Mouse (Mus musculus): ENCODE measurements at regions not wholly inside any gene's neighbourhood (a gene's known extent, or its start where the extent isn't known, plus 50 kb on each side); places are given as distances from the start of the nearest gene placed in this dataset.
"Not testable (repeated sequence)": the region's sequence is repeated elsewhere in the genome, so short reads cannot be mapped to it uniquely, and the experiment has no call there.

DNA sequence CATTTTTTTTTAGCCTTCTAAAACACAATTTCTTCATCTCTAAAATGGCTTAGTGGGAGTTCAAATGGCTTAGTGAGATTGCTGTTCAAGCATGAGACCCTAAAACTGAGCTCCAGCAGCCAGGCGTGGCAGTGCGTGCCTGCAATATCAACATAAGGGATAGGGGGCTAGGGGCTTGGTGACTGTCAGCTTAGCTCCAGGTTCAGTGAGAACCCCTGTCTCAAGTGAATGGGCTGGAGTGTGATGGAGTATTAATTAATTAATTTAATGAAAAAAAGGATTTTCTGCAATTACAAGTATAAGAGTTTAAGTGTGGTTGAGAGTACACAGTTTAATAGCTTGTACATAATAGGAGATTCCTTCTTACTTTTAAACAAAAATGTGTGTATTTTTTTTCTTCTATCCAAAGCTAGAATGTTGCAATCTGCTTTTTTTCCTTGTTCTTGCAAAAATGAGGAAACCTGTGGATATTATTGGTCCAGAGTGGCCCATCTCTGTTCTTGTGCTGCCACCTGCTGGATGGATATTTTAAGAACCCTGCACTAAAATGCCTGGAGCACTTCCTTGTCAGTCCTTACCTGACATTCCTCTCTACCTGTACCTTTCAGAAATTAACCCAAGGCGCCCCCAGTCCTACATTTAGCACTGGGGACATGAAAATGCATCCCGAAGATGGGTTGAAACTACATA, 54.0 kb upstream of the Usp47 start:
- DNase-seq: peak in 1 of 2 experiments; percentile 45

DNA sequence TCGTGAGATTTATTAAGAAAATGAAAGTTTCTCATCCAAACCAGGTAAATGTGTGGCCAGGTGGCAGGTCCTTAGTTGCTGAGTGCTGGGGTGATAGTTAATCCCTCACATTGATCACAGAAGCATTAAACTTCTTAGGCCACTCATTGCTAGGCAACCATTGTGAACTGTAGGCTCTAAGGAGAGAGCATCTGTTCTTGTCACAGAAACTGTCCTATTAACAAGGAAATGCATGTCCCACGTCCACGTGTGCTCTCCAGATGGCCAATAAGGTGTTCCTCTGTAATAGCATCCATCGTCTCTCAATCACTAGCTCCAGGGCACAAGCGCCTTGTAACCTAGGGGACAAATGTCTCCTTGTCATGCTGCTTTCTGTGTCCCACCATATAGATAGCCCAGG, 55.0 kb upstream of the Usp47 start:
- DNase-seq: no peak

DNA sequence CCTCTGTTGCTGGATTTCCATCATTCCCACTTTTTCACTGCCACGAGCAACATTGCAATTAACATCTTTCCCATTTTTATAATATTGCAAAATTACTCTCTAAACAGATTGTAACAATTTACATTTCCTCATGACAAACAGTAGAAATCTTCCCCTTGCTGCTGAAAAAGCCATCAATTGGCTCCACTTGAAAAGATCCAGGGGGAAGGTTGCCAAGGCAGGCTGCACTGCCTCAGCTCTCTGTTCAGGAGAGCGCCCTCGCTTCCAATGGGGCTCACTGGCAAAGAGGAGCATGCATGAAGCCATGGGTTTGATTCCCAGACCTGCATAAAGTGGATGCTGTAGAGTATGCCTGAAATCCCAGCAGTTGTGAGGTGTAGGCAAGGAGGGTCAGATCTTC, 56.6 kb upstream of the Usp47 start:
- no peak for DNase-seq

DNA sequence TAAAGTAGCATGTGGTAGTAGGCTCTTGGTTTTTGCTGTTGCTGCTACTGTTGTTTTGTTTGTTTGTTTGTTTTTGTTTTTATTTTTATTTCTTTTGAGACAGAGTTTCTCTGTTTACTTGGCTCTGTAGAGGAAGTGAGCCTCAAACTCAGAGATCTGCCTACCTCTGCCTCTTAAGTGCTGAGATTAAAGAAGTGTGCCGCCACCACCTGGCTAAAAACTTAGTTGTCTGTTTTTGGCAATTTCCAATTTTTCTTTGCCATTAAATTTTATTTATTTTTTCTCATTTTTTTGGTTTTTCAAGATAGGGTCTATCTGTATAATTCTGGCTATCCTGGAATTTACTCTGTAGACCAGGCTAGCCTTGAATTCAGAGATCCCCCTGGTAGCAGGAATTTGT, 59.3 kb upstream of the Usp47 start:
- DNase-seq: no peak

DNA sequence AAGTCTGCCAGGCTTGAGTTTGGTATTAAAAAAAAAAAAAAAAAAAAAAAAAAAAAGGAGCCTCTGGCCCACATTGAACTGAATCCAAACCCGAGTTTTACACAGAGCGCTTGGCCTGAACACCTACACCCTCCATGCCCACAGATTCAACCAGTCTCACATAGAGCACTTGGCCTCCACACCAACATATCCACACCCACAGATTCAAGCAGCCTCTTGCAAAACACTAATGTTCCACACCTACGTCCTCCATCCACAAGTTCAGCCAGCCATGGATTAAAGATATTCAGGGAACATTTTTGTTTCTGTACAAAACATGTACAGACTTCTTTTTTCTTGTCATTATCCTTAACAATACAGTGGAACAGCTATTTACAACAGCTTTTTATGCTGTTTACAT, 63.3 kb upstream of the Usp47 start:
- DNase-seq: no peak

DNA sequence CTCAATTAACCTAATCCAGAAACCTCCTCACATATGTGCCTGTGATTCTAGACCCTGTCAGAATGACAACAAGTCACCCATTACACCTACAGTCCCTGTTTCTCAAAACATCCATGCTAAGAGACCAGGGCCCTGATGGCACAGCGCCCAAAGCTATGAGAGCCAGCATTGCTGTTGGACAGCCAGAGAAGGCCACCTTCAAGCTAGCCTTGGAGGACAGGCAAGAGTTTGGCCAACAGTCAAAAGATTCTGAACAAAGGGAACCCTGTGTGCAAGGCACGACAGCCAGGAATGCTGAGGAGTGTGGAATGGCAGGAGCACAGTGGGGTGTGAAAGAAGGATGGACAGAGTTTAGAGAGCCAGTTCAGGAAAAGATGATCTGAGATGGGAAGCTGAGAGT, 66.6 kb upstream of the Usp47 start:
- DNase-seq: no peak

DNA sequence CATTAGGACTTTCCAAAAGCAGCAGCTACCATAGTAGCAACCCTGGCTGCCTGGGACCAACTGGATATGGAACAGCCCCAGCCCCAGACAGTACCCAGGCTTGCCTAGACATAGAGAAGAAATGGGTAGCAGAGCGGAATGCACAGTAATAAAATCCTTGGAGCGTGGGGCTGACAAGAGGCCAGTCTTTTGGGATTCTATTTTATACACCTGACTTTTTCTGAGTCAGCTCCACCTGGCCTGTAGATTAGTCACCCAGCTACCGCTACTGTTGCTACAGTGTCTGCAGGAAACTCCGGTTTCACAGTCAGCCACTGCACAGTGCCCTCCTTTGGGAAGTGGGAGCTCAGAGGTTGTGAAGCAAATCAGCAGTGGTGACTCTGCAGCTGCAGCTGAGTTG, 83.7 kb upstream of the Usp47 start:
- DNase-seq: no peak

DNA sequence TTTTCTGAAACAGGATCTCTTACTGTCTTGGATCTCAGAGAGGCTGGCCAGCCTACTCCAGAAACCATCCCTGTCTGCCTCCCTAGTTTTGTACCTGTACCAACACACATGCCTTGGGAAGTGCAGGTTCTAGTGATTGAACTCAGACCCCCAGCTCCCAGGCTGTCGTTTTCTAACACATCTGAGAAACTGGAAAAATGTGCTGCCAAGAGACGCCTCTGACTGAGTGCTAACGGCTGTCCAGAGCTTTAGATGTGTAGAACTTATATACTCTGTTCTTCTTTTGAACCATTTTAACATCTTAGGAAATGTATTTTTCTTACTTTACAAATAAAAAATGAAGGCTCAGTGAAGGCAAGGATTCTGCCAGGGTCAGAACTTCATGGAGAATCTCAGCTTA, 85.8 kb upstream of the Usp47 start:
- no peak for DNase-seq

DNA sequence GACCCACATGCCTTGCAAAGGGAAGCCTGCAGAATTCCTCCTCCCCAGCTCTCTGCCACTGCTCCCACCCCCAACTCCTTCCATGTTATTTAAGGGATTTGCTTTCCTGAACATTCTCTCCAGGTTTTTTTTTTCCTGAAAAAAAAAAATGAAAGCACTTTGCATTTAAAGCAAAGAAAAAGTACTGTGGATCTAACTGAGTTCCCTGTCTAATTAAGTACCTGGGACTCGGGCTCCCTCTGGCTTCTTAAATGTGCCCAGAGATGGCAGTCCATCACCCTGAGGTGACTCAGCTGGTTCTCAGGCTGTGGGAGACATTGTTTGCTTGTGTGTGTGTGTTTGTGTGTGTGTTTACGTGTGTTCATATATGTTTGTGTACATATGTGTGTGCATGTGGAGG, 86.2 kb upstream of the Usp47 start:
- DNase-seq: no peak

DNA sequence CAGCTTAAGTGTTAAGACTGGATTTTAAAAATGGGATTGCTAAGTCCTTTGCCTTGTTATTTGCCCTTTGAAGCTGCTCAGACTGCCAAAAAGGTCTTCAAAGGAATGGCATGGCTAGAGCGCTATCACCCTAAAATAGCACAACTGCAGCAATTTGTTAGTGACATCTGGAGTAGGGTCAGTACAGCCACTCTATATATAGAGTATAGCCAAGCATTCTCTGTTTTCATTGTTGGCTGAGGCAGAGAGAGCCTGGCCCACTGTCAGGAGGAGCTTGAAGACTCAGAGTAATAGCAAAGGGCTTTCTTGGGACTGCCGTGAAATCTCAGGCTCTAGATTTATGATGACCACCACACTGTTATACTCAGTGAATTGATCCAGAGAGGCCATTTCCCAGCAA, 90.6 kb upstream of the Usp47 start:
- DNase-seq: no peak

DNA sequence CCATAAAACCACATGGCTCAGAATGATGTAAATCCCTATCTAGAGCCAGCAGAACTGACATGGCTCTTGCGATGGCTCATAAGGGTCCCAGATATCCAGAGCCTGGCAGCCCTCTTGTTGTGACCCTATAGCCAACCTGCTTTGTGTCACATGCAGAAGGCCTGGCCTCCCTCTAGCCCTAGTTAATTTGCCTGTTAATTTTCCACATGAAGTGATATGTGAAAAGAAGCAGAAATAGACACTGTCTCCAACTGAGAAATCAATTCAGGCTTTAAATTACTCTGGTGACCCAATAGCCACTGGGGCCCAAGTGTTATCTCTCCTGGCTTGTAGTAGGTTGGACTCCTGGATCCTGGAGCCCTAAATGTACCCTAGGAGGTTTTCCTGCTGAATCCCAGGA, 103.3 kb upstream of the Usp47 start:
- no peak for DNase-seq

DNA sequence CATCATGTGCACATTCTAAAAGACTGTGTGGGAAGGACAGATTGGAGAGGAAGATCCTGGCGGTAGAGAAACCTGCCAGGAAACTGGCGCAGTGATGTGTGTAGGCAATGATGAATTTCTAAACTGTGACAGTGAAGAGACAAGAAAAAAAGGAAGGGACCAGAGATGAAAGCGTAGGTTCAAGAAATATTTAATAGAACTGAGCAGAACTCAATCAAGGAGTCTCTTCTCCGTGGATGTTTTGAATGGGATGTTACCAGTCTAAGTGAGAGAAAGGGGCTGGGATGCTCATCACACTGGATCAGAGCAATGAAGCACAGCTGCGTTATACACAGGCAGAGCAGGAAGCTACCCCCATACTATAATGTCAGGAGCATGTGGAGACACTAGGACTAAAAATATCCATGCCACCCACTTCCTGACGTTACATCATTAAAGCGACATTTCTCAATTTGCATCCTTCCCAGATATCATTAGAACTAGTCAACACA, 119.5 kb upstream of the Usp47 start:
- DNase-seq: no peak

DNA sequence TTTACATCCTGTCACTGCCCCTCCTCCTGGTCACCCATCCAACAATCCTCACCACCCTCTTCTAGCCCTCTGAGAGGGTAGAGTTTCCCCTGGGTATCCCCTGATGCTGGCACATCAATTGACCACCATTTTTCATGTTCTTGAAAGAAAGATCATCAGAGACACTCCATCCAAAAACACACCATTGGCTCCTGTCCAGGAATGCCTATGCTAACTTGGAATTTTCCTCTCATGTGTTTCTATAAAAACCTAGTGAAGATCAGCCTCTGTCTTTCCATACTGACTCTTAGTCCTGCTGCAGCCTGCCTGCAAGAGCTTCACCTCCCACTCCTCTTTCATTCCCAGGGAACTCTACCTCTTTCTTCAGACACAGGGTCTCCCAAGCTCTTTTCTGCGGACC, 117.2 kb upstream of the Galnt18 start:
- no peak for DNase-seq

DNA sequence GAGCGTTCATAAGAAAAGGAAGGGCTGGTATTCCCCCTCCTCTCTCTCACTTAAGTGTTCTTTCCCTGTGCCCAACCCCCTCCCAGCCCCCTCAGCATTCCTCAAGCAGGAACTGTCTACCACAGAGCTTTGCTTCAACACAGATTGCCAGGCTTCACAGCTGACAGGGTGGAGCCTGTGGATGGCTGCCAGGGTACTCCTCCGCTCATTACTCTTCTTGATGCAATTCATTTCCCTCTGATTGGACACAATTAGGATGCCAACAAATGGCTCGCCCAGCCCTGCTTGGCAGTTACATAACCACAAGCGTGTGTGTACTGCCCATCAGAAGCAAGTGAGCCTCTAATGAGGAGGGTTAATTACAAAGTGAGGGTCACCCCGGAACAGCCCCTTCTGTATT, 116.5 kb upstream of the Galnt18 start:
- no peak for DNase-seq

DNA sequence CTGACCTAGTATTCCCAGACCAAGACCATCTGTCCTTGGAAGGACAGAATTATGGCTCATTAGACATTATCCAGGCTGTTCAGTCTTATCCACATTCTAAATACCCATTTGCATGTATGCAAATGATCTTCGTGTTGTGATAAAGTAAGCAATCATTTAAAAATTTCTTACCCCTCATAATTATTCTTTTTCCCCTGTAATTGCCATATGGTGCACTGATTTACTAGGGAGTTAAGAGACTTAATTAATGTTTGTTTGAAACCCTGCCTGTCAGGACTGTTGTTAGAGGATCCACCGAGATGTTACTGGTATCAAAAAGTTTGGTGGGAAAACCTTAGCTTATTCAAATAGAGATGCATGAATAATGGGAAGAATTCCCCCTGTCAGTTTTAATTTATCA, 103.2 kb upstream of the Galnt18 start:
- DNase-seq: no peak

DNA sequence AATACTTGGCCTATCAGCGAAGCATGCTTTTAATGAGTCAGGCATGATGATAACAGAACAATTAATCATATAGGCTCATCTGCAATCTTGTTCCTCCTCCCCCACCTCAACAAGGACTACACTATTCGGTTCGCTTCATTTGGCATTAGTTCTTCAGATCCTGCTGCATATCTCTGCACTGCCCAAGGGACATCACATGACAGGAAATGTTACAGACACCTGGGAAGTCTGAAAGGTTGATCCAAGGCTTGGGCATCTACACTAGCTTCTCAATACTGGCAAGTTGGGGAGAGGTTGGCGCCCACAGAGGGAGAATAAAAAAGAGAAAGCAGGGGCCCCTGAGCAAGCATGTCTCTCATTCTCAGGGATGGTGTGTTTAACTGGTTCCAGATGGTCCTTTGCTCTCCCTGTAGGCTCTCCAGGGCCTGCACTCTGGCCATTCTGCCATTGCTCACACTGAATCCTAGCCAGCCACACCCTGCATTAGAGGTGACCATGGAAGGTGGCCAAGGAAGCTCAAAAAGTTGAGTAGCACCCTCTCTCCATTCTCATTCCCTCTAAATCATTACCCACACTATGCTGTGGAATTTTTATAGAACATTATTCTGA, 100.4 kb upstream of the Galnt18 start:
- DNase-seq: no peak

DNA sequence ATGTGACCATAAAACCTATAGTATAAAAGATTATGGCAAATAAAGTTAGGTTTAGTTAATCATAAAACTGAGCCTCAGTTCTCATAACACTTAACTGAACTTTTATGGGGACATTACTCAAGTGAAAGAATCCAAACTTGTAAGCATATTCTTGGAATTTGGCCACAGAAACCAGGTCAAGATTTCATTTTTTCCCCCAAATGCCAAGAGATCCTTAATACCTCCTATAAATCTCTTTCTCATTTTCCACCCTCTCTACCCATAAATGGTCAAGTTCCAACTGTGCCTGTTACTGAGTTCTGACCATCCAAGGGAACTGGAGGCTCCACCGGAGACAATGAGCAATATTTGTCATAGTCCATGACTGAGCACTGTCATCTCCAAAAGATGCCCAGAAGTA, 97.8 kb upstream of the Galnt18 start:
- no peak for DNase-seq

DNA sequence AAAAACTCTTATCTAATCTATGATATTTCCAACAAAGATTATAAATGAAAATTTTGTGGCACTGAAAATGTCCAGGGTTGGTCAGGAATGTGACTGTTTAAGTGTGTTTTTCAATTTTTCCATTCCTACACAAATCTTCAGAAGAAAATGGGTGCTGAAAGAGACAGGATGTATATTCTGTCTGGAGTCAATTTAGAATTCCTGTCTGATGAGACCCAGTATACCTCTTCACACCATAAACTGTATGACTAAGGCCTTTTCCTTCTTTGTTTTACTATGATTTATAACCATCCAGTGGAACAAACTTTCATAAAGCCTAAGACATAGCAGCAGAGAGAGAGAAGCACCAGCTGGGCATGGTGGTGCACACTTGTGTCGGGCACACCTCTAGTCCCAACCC, 96.2 kb upstream of the Galnt18 start:
- DNase-seq: no peak

DNA sequence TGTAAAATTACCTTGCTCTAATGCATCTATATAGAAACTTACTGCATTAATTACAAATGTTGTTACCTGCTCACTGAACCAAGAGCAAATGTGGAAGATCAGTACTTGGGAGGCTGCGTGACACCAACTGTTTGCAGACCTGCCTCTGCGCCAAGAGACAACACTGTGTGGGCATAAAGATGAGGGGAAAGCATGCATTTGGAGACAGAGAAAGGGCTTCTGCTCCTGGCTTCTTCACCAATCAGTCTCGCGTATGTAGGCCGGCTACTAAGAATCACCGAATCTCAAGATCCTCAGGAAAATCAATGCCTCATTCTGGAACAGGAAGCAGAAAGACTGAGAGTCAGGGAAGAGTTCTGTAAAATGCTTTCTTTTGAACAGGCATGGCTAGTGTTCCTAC, 89.6 kb upstream of the Galnt18 start:
- no peak for DNase-seq

DNA sequence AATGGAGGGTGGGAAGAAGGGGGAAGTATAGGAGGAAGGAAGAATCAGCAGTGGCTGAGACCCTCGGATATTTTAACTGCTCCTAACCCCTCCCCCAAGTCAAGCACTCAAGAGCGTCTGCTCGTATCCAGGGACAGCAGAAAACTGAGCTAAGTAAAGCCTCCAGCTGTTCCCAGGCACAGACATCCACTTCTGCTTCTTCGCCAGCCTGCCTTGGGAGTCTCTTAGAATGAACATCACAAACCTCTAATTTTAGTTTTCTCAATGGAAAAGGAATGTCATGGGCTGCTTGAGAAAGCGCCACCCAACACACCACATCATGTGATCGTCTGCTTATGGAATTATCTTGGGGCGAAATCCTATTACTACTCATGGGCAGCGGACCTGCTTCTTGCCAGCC, 83.3 kb upstream of the Galnt18 start:
- no peak for DNase-seq

DNA sequence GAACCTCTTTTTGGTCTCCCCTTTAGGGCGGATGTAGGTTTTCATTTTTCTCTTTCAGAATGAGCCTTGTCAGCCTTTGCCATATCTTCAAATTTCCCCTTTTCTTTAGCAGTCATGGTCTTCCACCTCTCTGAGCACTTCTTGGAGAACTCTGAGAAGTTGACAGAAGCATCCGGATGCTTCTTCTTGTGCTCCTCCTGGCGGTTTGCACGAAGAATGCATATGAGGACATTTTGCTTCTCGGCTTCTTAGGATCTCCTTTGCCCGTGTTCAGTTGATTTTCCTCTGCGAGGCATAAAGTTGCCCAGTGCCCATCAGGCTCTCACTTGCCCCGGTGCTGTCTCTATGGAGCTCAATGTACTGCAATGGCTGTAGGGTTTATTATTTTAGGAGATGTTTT, 78.5 kb upstream of the Galnt18 start:
- not testable (repeated sequence) for DNase-seq

DNA sequence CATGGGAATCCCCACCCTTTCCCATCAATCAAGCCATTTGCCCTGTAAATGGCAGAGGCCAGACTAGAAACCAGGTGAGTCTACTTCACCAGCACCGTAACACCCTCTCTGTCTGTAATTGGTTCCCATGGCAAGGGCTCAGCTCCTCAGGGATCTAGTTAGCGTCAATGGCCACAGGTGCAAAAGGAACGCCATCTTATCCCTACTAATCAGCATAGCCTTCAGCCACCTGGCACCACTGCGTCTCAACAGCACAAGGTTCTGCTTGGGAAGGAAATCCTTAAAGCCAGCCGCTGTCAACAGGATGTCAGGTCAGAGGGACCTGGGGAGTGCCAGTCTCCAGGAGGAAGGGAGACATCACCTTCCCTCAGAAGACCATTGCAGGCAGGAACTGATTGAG, 77.2 kb upstream of the Galnt18 start:
- DNase-seq: no peak

DNA sequence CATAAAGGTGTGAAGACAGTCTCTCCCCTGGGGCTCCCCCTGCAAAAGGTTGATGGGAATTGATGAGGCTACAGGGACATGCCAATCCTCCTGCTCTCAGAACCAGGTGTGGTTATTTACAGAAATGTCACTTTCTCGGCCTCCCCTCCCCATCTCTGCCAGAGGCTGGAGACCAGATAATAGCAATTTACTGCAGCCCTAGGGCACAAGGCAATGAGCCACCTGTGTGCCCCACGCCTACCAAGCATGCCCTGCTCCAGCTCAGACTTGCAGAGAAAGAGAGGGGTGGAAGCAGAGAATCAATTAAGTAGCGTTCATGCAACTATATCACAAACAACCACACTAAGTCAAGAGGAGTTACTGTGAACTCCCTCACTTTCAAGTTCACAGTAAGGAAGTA, 75.5 kb upstream of the Galnt18 start:
- no peak for DNase-seq

DNA sequence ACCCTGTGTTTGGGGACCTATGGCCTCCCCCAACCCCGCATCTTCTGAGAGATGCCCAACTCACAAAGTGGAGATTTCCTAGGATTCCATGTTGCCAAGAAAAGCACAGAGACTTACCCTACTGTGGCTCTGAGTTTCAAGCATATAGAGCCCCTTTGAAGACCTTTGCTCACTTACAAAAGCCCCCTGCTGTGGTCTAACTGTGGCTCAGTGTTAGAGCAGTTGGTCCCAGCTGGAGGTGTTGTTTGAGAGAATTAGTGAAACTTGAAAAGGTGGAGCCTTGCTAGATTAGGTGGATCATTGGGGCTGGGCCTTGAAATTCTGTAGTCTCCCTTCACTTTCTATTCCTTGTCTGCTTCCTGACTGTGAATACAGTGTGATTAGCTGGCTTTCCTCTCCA, 66.6 kb upstream of the Galnt18 start:
- DNase-seq: no peak

DNA sequence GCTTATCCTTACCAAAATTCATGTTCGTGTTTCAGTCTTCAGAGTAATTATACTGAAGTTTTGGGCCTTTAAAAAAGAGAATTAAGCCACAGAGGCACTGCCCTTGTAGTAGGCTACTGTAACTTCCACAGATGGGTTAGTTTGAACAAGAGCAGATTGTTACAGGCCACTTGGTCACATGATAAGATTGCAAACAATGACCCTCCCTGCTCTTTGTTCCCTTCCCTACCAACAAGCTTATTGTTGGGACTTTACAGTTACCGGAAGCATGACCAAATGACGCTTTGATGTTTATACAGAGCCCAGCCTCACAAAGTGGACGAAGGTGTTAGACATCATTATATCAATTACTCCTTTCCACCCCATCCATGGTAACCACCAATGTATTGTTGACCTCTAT, 63.9 kb upstream of the Galnt18 start:
- no peak for DNase-seq

Data from spleen, adult 18-20 months (tissue).